Mouse (Mus musculus): ENCODE results near the gene Agap2. TPM values are rescaled to one million over a fixed set of nuclear protein-coding genes. Genes with fewer than 3 reads are reported as not detected.
"Not testable (repeated sequence)": the region's sequence is repeated elsewhere in the genome, so short reads cannot be mapped to it uniquely, and the experiment has no call there.

The Agap2 gene
- total RNA-seq, 1 experiment from 2014 or later = 40.8 TPM

- peak; percentile 44 for ATAC-seq (replicated peaks; ENCODE audit: low read depth, poor library complexity, severe bottlenecking)
Observed at GRCm38 (mm10) chr10:127126579-127126978, 51.5 kb downstream of the Agap2 start.

- 0 out of 2 replicates have a peak, but pooled peaks have one; percentile 3 for ATAC-seq (replicated peaks; ENCODE audit: low read depth, poor library complexity, severe bottlenecking)
Observed at GRCm38 (mm10) chr10:127127711-127128279, 52.7 kb downstream of the Agap2 start.

GRCm38 (mm10) chr10:127129431-127129830, 54.3 kb downstream of the Agap2 start:
- no peak for ATAC-seq (replicated peaks; ENCODE audit: low read depth, poor library complexity, severe bottlenecking)

- ATAC-seq (replicated peaks; ENCODE audit: low read depth, poor library complexity, severe bottlenecking) = no peak
Observed at GRCm38 (mm10) chr10:127132469-127132868, 57.4 kb downstream of the Agap2 start.

- not testable (repeated sequence) for ATAC-seq (replicated peaks; ENCODE audit: low read depth, poor library complexity, severe bottlenecking)
Observed at GRCm38 (mm10) chr10:127134394-127135035, 59.4 kb downstream of the Agap2 start.

GRCm38 (mm10) chr10:127135118-127135836, 60.2 kb downstream of the Agap2 start:
- ATAC-seq (replicated peaks; ENCODE audit: low read depth, poor library complexity, severe bottlenecking) = peak; percentile 63

- peak; percentile 80 for ATAC-seq (replicated peaks; ENCODE audit: low read depth, poor library complexity, severe bottlenecking)
Observed at GRCm38 (mm10) chr10:127136510-127136909, 61.4 kb downstream of the Agap2 start.

GRCm38 (mm10) chr10:127137896-127138295, 62.8 kb downstream of the Agap2 start:
- no peak for ATAC-seq (replicated peaks; ENCODE audit: low read depth, poor library complexity, severe bottlenecking)

- no peak for ATAC-seq (replicated peaks; ENCODE audit: low read depth, poor library complexity, severe bottlenecking)
Observed at GRCm38 (mm10) chr10:127138328-127139141, 63.5 kb downstream of the Agap2 start.

GRCm38 (mm10) chr10:127140971-127141370, 65.9 kb downstream of the Agap2 start:
- no peak for ATAC-seq (replicated peaks; ENCODE audit: low read depth, poor library complexity, severe bottlenecking)

GRCm38 (mm10) chr10:127141500-127141899, 66.4 kb downstream of the Agap2 start:
- 0 out of 2 replicates have a peak, but pooled peaks have one; percentile 15 for ATAC-seq (replicated peaks; ENCODE audit: low read depth, poor library complexity, severe bottlenecking)

Other genes with a start within 250 kb of the Agap2 start
- gene Atp23, start 173.9 kb upstream of the Agap2 start, total RNA-seq (2017) = 8.4 and 11.3 TPM in 2 replicates
- gene Ctdsp2, start 96.6 kb upstream of the Agap2 start, total RNA-seq (2017) = 33.9 and 42.8 TPM in 2 replicates
- not detected in 2 replicates for gene Avil, start 74.6 kb upstream of the Agap2 start, total RNA-seq (2017)
- 40.2 and 42.3 TPM in 2 replicates for gene Tsfm, start 44.4 kb upstream of the Agap2 start, total RNA-seq (2017)
- 27.4 and 28.0 TPM in 2 replicates for gene Mettl1, start 33.9 kb upstream of the Agap2 start, total RNA-seq (2017)
- not detected in 2 replicates for gene Eef1akmt3, start 33.8 kb upstream of the Agap2 start, total RNA-seq (2017)
- gene Cyp27b1, start 27.0 kb upstream of the Agap2 start, total RNA-seq (2017) = 0.14 TPM in 1 of 2 replicates, not detected in the other
- 0.23 TPM in 1 of 2 replicates, not detected in the other for gene March9, start 15.1 kb upstream of the Agap2 start, total RNA-seq (2017)
- 723 and 923 TPM in 2 replicates for gene Cdk4, start 11.8 kb upstream of the Agap2 start, total RNA-seq (2017)
- gene Tspan31, start 5.0 kb upstream of the Agap2 start, total RNA-seq (2017) = 49.9 and 62.2 TPM in 2 replicates
- 159 TPM in 2 replicates for gene Os9, start 45.8 kb downstream of the Agap2 start, total RNA-seq (2017)
- gene B4galnt1, start 89.9 kb downstream of the Agap2 start, total RNA-seq (2017) = 56.5 TPM in 2 replicates
- gene Slc26a10, start 105.4 kb downstream of the Agap2 start, total RNA-seq (2017) = 0.78 and 1.0 TPM in 2 replicates
- gene Arhgef25, start 114.8 kb downstream of the Agap2 start, total RNA-seq (2017) = 9.7 and 16.4 TPM in 2 replicates
- 29.7 and 36.7 TPM in 2 replicates for gene Dtx3, start 120.4 kb downstream of the Agap2 start, total RNA-seq (2017)
- gene Pip4k2c, start 136.3 kb downstream of the Agap2 start, total RNA-seq (2017) = 15.7 and 18.7 TPM in 2 replicates
- 0.23 and 0.34 TPM in 2 replicates for gene Kif5a, start 188.1 kb downstream of the Agap2 start, total RNA-seq (2017)
- 88.5 and 108 TPM in 2 replicates for gene Dctn2, start 191.1 kb downstream of the Agap2 start, total RNA-seq (2017)
- 5.2 and 8.7 TPM in 2 replicates for gene Mbd6, start 213.7 kb downstream of the Agap2 start, total RNA-seq (2017)
- gene Mars, start 236.5 kb downstream of the Agap2 start, total RNA-seq (2017) = 181 and 187 TPM in 2 replicates
- 13.6 and 24.3 TPM in 2 replicates for gene Arhgap9, start 246.7 kb downstream of the Agap2 start, total RNA-seq (2017)

Measured in common myeloid progenitor, adult 5-6 weeks (primary cell).